Mouse (Mus musculus): ENCODE data around the gene Gm10282.

GRCm38 (mm10) chr8:72261431-72261830, 43.6 kb downstream of the Gm10282 start:
- TF ChIP-seq CTCF (IDR thresholded peaks at IDR 0.05; ENCODE audit: low read depth, low read length) (no peak), POLR2A (IDR thresholded peaks at IDR 0.05; ENCODE audit: borderline replicate concordance, low read depth, low read length) (no peak)
